Mouse (Mus musculus) midbrain, postnatal 0 days (tissue): ENCODE measurements around the gene Abcb11. TPM values are rescaled to one million over a fixed set of nuclear protein-coding genes. Genes with fewer than 3 reads are reported as not detected.

Experiments
- ATAC-seq: fragments of 200-750 bp; cut with Nextera tagmentation; 2 replicates; pipeline ENCODE4 v1.8.0; 2017; ENCODE audit warnings: moderate number of reproducible peaks, mild to moderate bottlenecking, moderate TSS enrichment, moderate library complexity; ENCODE audit not compliant: low FRiP score
- DNase-seq: peaks from one replicate; pipeline ENCODE4 v3.0.0-alpha.2; 2015; ENCODE audit warnings: low spot score
- H3K27ac ChIP-seq: fragments of 300-500 bp; sonication (generic); 2 replicates; pipeline ENCODE4 v1.5.1; 2014; ENCODE audit warnings: low read depth, mild to moderate bottlenecking, low read length, mixed read lengths
- H3K27me3 ChIP-seq: fragments of 300-500 bp; sonication (generic); 2 replicates; pipeline ENCODE4 v1.6.1; 2014; ENCODE audit warnings: low read length, control low read depth, mixed read lengths; ENCODE audit not compliant: insufficient read depth
- H3K36me3 ChIP-seq: fragments of 300-500 bp; sonication (generic); 2 replicates; pipeline ENCODE4 v1.6.1; 2014; ENCODE audit warnings: low read length, control low read depth, mixed read lengths; ENCODE audit not compliant: insufficient read depth
- H3K4me1 ChIP-seq: fragments of 300-500 bp; sonication (generic); 2 replicates; pipeline ENCODE4 v1.6.1; 2014; ENCODE audit warnings: mild to moderate bottlenecking, control low read depth, antibody characterized with exemption, low read length, mixed read lengths; ENCODE audit not compliant: insufficient read depth
- H3K4me2 ChIP-seq: fragments of 300-500 bp; sonication (generic); 2 replicates; pipeline ENCODE4 v1.6.1; 2014; ENCODE audit warnings: low read depth, mild to moderate bottlenecking, low read length, mixed read lengths; ENCODE audit not compliant: poor library complexity, severe bottlenecking
- H3K4me3 ChIP-seq: fragments of 300-500 bp; sonication (generic); 2 replicates; pipeline ENCODE4 v1.5.1; 2014; ENCODE audit warnings: low read depth, mild to moderate bottlenecking, low read length, moderate library complexity
- H3K9ac ChIP-seq: fragments of 300-500 bp; sonication (generic); replicated peaks from 2 replicates; pipeline ENCODE4 v1.6.1; 2014; ENCODE audit warnings: mild to moderate bottlenecking, low read length, moderate library complexity, mixed read lengths; ENCODE audit not compliant: poor library complexity, severe bottlenecking
- H3K9me3 ChIP-seq: fragments of 300-500 bp; sonication (generic); 2 replicates; pipeline ENCODE4 v1.6.1; 2016; ENCODE audit warnings: low read length, control low read depth
- CTCF ChIP-seq: IDR thresholded peaks from 2 replicates; pipeline ENCODE4 v1.5.1; 2016; ENCODE audit warnings: antibody characterized with exemption, mild to moderate bottlenecking
- WGBS: fragments of 180-500 bp; shearing (Covaris S2); extraction: QIAGEN DNeasy Blood & Tissue Kit; methylation state at CpG from one replicate; pipeline ENCODE4 v1.1.7; 2014; 5-methylcytosine and 5-hydroxymethylcytosine counted together
- polyA plus RNA-seq: library from polyadenylated mRNA; unstranded; fragments of >200 nt; fragmentation: Nextera tagmentation; extraction: Ambion mirVana; gene quantifications from 2 replicates; pipeline ENCODE4 v1.2.1, GENCODE M21; 2015
- total RNA-seq: library from RNA; depleted of rRNA; stranded (reverse); fragments of >200 nt; gene quantifications from 2 replicates; pipeline ENCODE4 v1.2.3, GENCODE M21; 2014

The Abcb11 gene
- total and polyA plus RNA-seq, 2 experiments from 2014 or later, result 0.05 TPM; not detected in 1

DNA sequence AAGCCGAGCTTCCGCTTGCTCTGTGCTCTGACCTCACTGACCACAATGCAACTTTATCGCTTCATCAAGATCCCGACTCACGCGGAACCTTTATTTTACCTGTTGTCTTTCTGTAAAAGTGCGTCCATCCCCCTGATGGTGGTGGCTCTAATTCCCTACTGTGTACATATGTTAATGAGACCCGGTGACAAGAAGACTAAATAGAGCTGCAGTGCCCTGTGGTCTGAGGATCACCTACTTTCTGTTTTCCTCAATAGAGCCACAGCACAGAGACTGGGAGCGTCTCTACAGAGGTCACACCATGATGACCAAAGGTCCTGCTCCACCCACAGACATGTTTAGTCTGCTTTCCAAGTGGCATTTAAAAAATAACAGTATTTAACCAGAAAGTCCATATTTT, 115.5 kb downstream of the Abcb11 start:
- Histone ChIP-seq H3K4me1 (no peaks in the 10 kb centered on the region), H3K27ac (no peak overlapping the region), H3K9me3 (no peaks in the 10 kb centered on the region), H3K4me3 (no peak overlapping the region), H3K9ac (no peak overlapping the region), H3K4me2 (no peak overlapping the region), H3K36me3 (no peaks in the 10 kb centered on the region), H3K27me3 (no peaks in the 10 kb centered on the region)
- 86% methylated on average over 9 of the region's 9 CpGs for WGBS
- no peak for TF ChIP-seq CTCF
- DNase-seq (no peak), ATAC-seq (no peak)

- H3K27ac ChIP-seq, result no peak overlapping the region
- 70% methylated on average over 2 of the region's 2 CpGs for WGBS
- H3K4me1 ChIP-seq, result no peaks in the 10 kb centered on the region
- H3K9me3 ChIP-seq, result no peaks in the 10 kb centered on the region
- no peak overlapping the region for H3K4me2 ChIP-seq
- no peaks in the 10 kb centered on the region for H3K36me3 ChIP-seq
- H3K9ac ChIP-seq, result no peak overlapping the region
- H3K4me3 ChIP-seq, result no peak overlapping the region
- no peak for TF ChIP-seq CTCF
- DNase-seq, result no peak
- H3K27me3 ChIP-seq, result no peaks in the 10 kb centered on the region
- ATAC-seq, result no peak
Observed at GRCm38 (mm10) chr2:69224724-69225123, 117.7 kb downstream of the Abcb11 start.

DNA sequence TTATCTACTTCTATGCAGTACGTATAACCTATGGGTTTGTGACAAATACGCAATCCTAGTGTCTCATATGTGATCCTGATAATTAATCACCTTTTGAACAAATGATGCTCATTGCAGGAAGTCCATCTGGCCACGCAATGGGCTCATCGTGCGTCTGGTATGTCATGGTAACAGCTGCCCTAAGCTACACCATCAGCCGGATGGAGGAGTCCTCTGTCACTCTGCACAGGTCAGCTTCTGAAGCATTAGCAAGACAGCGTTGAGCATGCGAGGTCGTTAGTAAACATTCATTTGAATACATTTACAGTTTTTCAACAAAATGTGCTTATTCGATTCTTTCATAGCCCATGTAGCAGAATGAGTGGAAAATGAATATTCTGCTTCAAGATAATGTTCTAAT, 119.6 kb downstream of the Abcb11 start:
- Histone ChIP-seq H3K9ac (no peak overlapping the region), H3K4me2 (no peak overlapping the region), H3K9me3 (no peaks in the 10 kb centered on the region), H3K4me3 (no peak overlapping the region), H3K36me3 (no peaks in the 10 kb centered on the region), H3K4me1 (no peaks in the 10 kb centered on the region), H3K27me3 (no peaks in the 10 kb centered on the region), H3K27ac (no peak overlapping the region)
- ATAC-seq, result no peak
- 72% methylated on average over 10 of the region's 10 CpGs for WGBS
- no peak for TF ChIP-seq CTCF
- DNase-seq, result no peak

GRCm38 (mm10) chr2:69221868-69222416, 120.5 kb downstream of the Abcb11 start:
- DNase-seq (no peak), ATAC-seq (no peak)
- H3K9ac ChIP-seq, result no peak overlapping the region
- no peak overlapping the region for H3K4me3 ChIP-seq
- no peak for TF ChIP-seq CTCF
- no peaks in the 10 kb centered on the region for H3K36me3 ChIP-seq
- no peak overlapping the region for H3K27ac ChIP-seq
- no peaks in the 10 kb centered on the region for H3K9me3 ChIP-seq
- 41% methylated on average over 5 of the region's 5 CpGs for WGBS
- H3K27me3 ChIP-seq, result no peaks in the 10 kb centered on the region
- no peaks in the 10 kb centered on the region for H3K4me1 ChIP-seq
- no peak overlapping the region for H3K4me2 ChIP-seq

DNA sequence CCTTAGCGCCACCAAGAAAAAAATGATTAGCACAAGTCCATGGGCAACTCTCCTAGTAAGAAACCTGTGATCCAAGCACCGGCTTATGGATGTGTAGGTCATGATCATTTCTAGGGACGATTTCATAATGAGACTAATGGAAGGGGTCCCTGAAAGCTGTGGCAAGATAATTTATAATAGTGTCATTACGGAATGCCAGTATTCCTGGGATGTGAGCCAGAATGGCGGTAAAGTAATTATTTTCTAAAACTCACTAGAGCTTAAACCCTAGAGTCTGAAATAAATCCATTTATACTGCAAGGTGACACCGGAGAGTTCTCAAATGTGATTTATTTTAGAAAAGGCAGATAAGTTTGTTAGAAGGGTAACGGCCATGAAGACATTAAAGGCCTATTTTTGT, 127.2 kb downstream of the Abcb11 start:
- H3K36me3 ChIP-seq, result no peaks in the 10 kb centered on the region
- H3K4me2 ChIP-seq, result no peak overlapping the region
- no peak for TF ChIP-seq CTCF
- ATAC-seq, result no peak
- peak; percentile 39 for DNase-seq
- no peak overlapping the region for H3K27ac ChIP-seq
- 74% methylated on average over 7 of the region's 7 CpGs for WGBS
- H3K9ac ChIP-seq, result no peak overlapping the region
- no peak overlapping the region for H3K4me3 ChIP-seq
- no peaks in the 10 kb centered on the region for H3K4me1 ChIP-seq
- no peaks in the 10 kb centered on the region for H3K27me3 ChIP-seq
- no peaks in the 10 kb centered on the region for H3K9me3 ChIP-seq

- H3K9ac ChIP-seq, result no peak overlapping the region
- no peaks in the 10 kb centered on the region for H3K4me1 ChIP-seq
- H3K27ac ChIP-seq, result no peak overlapping the region
- H3K9me3 ChIP-seq, result no peaks in the 10 kb centered on the region
- no peak for TF ChIP-seq CTCF
- DNase-seq (no peak), ATAC-seq (no peak)
- no peaks in the 10 kb centered on the region for H3K36me3 ChIP-seq
- H3K4me3 ChIP-seq, result no peak overlapping the region
- H3K27me3 ChIP-seq, result no peaks in the 10 kb centered on the region
- H3K4me2 ChIP-seq, result no peak overlapping the region
- WGBS, result 60% methylated on average over 10 of the region's 10 CpGs
Observed at GRCm38 (mm10) chr2:69212652-69213051, 129.8 kb downstream of the Abcb11 start.
